Mouse (Mus musculus): ENCODE measurements at regions not wholly inside any gene's neighbourhood (a gene's known extent, or its start where the extent isn't known, plus 50 kb on each side); places are given as distances from the start of the nearest gene placed in this dataset.

DNA sequence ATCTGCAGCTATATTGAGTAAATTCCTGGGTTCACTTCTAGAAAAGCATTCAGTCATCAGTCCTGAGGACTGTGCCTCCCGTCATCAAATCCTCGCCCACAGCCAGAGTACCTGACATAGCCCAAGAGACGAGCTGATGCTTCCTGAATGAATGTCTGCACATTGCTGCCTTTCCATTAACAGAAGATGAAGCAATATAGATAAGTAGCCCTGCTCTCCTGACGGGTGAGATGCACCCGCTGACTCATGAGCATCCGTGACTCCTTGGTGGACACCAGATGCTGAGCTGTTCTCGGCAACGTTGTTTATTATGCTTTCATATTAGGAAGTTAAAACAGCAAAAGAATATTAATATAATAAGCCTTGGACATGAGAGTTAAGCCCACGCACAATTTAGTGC, 99.9 kb downstream of the Btc start:
- no peak for ATAC-seq (replicated peaks; ENCODE audit: low FRiP score, low TSS enrichment, poor library complexity, severe bottlenecking)

- no peak for ATAC-seq (replicated peaks; ENCODE audit: low FRiP score, low TSS enrichment, poor library complexity, severe bottlenecking)
Measured at GRCm38 (mm10) chr5:91303702-91304101, 99.1 kb downstream of the Btc start.

- no peak for ATAC-seq (replicated peaks; ENCODE audit: low FRiP score, low TSS enrichment, poor library complexity, severe bottlenecking)
Measured at GRCm38 (mm10) chr5:91307031-91307430, 95.8 kb downstream of the Btc start.
